Mouse (Mus musculus): ENCODE measurements around the gene Lcp1. TPM values are rescaled to one million over a fixed set of nuclear protein-coding genes. Genes with fewer than 3 reads are reported as not detected.

Lcp1 gene
- total RNA-seq, 2 experiments from 2014 or later: 13.5 to 17.9 TPM

DNA sequence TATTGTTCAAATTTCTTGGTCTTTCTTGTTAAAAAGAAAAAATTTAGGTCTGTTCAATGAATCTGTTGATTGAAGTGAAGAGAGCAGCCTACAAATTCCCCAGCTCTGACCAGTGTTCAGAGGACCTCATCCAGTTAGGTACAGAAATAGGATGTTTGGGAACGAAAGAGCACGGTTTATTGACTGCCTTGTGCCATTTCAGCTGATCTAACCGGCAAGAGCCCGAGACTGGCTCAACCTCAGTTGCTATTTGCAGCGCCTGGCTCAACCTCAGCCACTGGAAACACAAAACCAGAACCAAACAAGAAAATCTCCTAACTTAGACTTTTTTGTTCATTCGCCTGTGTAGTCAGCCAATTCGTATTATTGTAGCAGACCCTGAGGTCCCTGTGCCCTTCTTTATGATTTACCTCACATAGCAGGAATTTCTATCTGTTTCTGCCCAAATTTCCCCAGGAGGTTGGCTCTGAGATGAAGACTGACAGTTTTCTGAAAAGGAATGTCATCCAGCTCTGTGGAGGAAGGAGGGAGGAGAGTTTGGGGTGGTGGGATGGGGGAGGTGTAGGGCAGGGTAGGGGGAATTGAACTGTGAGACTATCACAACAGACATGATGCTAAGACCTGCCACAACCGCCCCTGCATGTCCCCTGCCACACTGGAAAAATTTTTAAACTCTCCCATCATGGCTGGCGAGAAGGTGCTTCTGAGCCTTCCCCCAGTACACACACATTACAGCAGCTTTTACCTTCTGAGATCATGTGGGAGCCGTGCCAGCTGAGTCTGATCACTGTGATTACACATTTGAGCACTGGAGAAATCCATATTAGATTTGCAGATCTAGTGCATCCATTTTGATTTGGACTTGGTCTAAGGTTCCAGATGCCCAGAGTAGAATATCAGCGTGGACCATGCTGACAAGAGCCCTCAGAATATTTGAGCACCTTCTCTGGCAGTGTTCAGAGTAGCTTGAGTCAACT lies 115.4 kb downstream of the Lcp1 start:
- DNase-seq: no peak
- intact Hi-C loops (cut with DNase I): no loop called here

DNA sequence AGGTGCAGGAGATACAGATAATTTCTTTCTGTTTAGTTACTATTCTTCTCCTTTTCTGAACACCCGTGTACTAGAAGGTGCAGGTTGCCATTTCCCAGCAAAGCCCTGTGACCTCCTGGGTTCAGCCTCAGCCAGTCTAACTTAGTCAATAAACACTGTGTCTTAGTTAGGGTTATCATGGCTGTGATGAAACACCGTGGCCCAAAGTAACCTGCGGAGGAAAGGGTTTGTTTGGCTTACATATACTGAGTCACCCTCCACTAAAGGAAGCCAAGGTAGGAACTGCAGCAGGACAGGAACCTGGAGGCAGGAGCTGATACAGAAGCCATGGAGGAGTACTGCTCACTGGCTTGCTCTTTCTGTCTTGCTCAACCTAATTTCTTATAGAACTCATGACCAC lies 119.5 kb downstream of the Lcp1 start:
- intact Hi-C loops (cut with DNase I): no loop called here
- no peak for DNase-seq

DNA sequence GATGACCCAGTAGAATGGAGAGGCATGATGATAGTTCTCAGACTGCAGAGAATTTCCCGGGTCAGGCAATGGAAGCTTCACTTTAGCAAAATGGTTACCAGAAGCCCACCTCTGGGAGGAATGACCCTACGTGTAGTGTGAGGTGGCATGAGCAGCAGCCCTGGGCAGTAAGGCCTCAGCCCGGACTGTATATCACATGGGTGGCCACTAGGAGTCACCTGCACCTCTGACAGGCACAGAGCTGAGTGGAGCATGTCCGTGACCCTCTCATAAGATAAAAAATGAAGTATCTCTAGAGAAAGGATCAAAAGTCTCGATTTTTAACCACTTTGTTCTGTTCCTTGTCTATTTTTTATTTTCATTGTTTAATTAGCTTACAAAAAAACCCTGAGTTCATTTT lies 125.6 kb downstream of the Lcp1 start:
- intact Hi-C loops (cut with DNase I): no loop called here

DNA sequence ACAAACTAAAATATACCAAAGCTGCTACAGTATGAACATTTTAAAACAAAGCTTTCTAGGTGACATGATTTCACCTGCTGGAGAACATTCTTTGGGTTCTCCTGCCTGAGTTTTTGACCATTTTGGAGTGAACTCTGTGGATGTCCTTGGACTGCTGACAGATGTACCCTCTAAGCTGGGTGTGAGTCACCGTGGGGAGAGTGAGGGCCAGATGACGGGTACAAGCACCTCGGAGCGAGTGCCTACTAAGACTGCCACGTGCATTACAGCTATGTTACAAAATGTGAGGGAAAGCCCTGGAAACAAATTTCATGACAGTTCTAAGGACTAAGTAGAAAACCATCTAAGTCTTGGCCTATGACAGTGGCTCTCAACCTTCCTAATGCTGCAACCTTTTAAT lies 138.6 kb downstream of the Lcp1 start:
- intact Hi-C loops (cut with DNase I): no loop called here
- DNase-seq: no peak

More for the DNA sequence above, 125.6 kb downstream of the Lcp1 start:
- peak in 1 of 2 experiments; percentile 19 for DNase-seq

DNA sequence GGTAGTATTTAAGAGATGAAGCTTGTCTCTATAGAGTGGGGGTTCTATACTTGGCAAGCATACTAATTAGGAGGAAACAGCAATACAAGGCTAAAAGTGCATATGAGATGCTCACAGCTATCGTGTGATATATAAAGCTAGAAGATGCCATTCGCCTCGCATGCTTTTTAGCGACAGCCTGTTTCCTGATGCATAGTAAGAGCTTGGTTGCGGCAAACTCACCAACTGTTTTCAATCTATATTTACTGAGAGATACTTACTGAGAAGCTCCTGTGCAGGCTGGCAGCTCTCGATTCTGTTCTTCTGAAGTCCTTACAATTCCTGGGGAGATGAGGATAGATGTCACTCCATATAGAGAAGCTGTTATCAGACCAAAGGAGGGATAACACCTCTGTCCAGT lies 148.8 kb downstream of the Lcp1 start:
- intact Hi-C loops (cut with DNase I): no loop called here
- DNase-seq: no peak

DNA sequence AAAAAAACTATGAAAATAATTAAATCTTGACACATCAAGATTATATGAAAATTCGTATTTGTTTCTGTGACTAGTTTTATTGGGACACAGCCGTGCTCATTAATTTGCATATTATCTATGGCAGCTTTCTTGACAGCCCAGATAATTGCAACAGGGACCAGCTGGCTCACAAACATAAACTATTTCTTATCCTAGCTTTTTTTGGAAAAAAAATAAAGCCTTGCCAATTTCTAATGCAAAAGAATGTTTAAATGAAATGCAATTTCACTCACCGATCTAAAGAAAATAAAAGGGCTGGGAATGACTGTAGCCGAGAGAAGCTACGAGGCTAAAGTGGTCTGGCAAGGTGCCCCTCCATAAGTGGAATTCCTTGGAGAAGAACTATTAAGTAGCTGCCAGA lies 149.5 kb downstream of the Lcp1 start:
- DNase-seq: peak in 1 of 2 experiments; percentile 9
- intact Hi-C loops (cut with DNase I): no loop called here

Small RNAs within 50 kb of the gene (microRNA-seq; reads per million reads assigned to microRNA genes)
- 0 reads per million in 2 experiments for gene Gm44482

Other genes with a start within 250 kb of the Lcp1 start
- 10 to 100 TPM; 17.5 to 18.5 TPM for gene Lrch1, start 183.2 kb upstream of the Lcp1 start, total RNA-seq (2021)
- gene Rubcnl, start 115.1 kb upstream of the Lcp1 start, total RNA-seq (2021): under 1 TPM; 0.65 to 0.73 TPM
- gene Lrrc63, start 220 bp upstream of the Lcp1 start, total RNA-seq (2021): not detected
- gene Cpb2, start 111.2 kb downstream of the Lcp1 start, total RNA-seq (2021): not detected
- 10 to 100 TPM; 25.2 to 29.2 TPM for gene Zc3h13, start 153.3 kb downstream of the Lcp1 start, total RNA-seq (2021)